Mouse (Mus musculus) midbrain, embryonic 12.5 days (tissue): ENCODE measurements around the gene Arrb2. TPM values are rescaled to one million over a fixed set of nuclear protein-coding genes. Genes with fewer than 3 reads are reported as not detected.

Experiments used
- ATAC-seq: fragments of 200-750 bp; cut with Nextera tagmentation; 2 replicates; pipeline ENCODE4 v1.8.0; 2017; ENCODE audit warnings: low read depth, moderate TSS enrichment, moderate library complexity; ENCODE audit not compliant: low FRiP score
- H3K27ac ChIP-seq: fragments of 300-500 bp; sonication (generic); replicated peaks from 2 replicates; pipeline ENCODE4 v1.5.1; 2016; ENCODE audit warnings: mild to moderate bottlenecking
- H3K27me3 ChIP-seq: fragments of 300-500 bp; sonication (generic); 2 replicates; pipeline ENCODE4 v1.6.1; 2016; ENCODE audit warnings: mild to moderate bottlenecking
- H3K36me3 ChIP-seq: fragments of 300-500 bp; sonication (generic); 2 replicates; pipeline ENCODE4 v1.6.1; 2016
- H3K4me1 ChIP-seq: fragments of 300-500 bp; sonication (generic); 2 replicates; pipeline ENCODE4 v1.6.1; 2016
- H3K4me2 ChIP-seq: fragments of 300-500 bp; sonication (generic); replicated peaks from 2 replicates; pipeline ENCODE4 v1.6.1; 2016; ENCODE audit warnings: mild to moderate bottlenecking, moderate library complexity
- H3K4me3 ChIP-seq: fragments of 300-500 bp; sonication (generic); 2 replicates; pipeline ENCODE4 v1.5.1; 2016; ENCODE audit warnings: mild to moderate bottlenecking
- H3K9ac ChIP-seq: fragments of 300-500 bp; sonication (generic); replicated peaks from 2 replicates; pipeline ENCODE4 v1.6.1; 2016; ENCODE audit warnings: mild to moderate bottlenecking, moderate library complexity
- H3K9me3 ChIP-seq: fragments of 300-500 bp; sonication (generic); 2 replicates; pipeline ENCODE4 v1.6.1; 2016; ENCODE audit warnings: mild to moderate bottlenecking
- WGBS: fragments of 180-500 bp; shearing (Covaris S2); methylation state at CpG from one replicate; pipeline ENCODE4 v1.1.7; 2016; 5-methylcytosine and 5-hydroxymethylcytosine counted together
- polyA plus RNA-seq: library from polyadenylated mRNA; unstranded; fragments of >200 nt; fragmentation: Nextera tagmentation; extraction: Ambion mirVana; gene quantifications from 2 replicates; pipeline ENCODE4 v1.2.1, GENCODE M21; 2016

The Arrb2 gene
- polyA plus RNA-seq, 1 experiment from 2014 or later, result 41.1 TPM

DNA sequence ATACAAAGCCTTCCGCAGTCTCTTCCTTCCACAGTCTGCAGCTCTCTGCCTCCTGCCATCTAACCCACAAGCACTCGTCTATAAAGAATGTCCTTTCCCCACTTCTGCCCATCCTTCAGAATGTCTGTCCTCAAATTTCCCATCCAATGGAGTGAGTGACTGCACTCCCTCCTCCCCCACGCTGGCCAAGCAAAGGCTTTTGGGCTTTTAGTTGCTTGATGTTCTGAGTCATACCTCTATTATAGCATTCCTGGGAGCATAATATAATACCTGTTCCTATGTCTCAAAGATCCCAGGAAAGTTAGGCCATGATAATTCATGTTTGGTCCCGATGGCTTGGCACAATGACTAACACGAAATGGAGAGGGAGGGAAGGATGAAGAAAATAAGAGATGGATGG, 861 bp upstream of the Arrb2 start:
- H3K27me3 ChIP-seq, result no peaks in the 10 kb centered on the region
- H3K4me1 ChIP-seq, result peaks cover 31% of the 10 kb centered on the region
- WGBS, result 30% methylated on average over 5 of the region's 5 CpGs
- H3K9ac ChIP-seq, result no peak overlapping the region; the same call in 1 of the 2 replicates
- H3K4me3 ChIP-seq, result 0 out of 2 replicates have a peak overlapping the region, but pooled peaks have one; percentile 78
- no peaks in the 10 kb centered on the region for H3K9me3 ChIP-seq
- peak overlapping the region; percentile 71 for H3K4me2 ChIP-seq
- peak overlapping the region; percentile 90 for H3K27ac ChIP-seq
- H3K36me3 ChIP-seq, result peaks cover 8% of the 10 kb centered on the region
- ATAC-seq, result no peak

DNA sequence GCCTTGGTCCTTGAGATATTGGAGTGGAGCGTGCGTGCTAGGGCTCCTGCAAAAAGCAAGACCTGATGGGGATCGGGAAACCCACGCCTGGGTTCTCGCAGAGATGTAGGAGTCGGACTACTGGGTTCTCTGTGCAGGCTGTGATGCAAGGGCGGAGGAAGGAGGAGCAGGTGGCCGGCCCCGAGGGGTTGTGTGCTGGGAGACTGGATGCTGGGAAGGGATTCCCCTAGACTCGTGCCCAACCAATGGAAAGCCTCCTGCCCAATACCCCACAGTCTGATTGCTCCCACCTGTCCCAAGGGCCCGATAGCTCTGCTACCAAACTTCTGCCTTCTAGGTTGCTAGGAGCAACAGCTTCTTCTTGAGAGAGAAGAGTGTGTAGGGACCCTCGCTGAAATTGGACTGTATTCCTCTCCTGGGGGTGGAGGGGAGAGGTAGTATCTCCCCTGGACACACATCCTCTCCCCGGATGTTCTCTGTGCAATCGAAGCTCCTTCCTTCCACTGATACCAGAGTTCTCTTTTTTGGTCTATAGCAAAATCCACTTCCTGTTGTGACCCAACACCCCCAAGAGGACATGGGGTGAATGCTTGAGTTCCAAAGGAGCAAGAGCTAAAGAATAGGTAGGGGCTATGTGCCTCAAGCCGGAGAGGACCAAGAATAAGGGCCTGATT, 597 bp downstream of the Arrb2 start:
- WGBS, result 8% methylated on average over 15 of the region's 15 CpGs
- Histone ChIP-seq H3K4me2 (peak overlapping the region; percentile 71), H3K9ac (peak overlapping the region; percentile 78), H3K27ac (peak overlapping the region; percentile 90), H3K27me3 (no peaks in the 10 kb centered on the region), H3K4me3 (peak overlapping the region; percentile 78), H3K36me3 (peaks cover 21% of the 10 kb centered on the region), H3K4me1 (peaks cover 31% of the 10 kb centered on the region), H3K9me3 (no peaks in the 10 kb centered on the region)
- ATAC-seq, result peak; percentile 44

DNA sequence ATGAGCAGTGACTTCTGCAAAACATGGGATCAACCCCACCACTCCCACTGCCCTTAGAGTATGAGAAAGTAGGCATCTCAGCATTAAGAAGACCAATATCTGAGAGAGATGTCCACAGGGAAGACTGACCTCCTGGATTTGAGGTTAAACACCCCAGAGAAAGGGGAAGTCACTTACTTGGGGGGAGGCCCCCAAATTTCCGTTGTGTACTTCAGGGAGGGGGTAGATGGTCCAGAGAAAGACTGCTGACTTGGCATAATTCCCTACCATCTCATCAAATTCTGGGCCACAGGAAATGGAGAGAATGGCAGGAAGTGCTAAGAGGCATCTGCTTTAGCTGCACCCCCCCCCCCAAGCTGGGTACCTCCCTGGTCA, 1.1 kb downstream of the Arrb2 start:
- WGBS, result 81% methylated on average over 1 of the region's 1 CpGs
- no peak for ATAC-seq
- H3K27ac ChIP-seq, result no peak overlapping the region
- peaks cover 31% of the 10 kb centered on the region for H3K4me1 ChIP-seq
- H3K4me3 ChIP-seq, result peak overlapping the region; percentile 78
- peaks cover 27% of the 10 kb centered on the region for H3K36me3 ChIP-seq
- H3K27me3 ChIP-seq, result no peaks in the 10 kb centered on the region
- peak overlapping the region; percentile 78 for H3K9ac ChIP-seq
- peak overlapping the region; percentile 71 for H3K4me2 ChIP-seq
- no peaks in the 10 kb centered on the region for H3K9me3 ChIP-seq

DNA sequence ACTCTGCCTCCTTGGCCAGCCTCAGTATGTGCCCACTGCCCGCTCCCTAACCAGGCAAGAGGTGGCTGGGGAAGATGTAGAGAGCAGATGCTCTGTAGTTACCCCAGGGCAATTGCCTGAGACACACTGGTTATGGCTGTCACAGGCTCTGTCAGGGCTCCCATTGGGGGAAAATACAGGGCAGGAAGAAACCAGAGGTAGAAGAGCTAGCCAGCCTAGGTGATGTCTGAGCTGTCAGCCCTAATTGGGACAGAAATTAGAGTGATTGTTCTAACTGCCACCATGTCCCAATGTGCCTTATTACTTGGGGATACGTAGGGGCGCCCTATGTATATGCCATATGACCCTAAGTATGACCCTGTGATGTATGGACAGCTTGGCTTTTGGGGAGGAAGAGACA, 1.5 kb downstream of the Arrb2 start:
- H3K27ac ChIP-seq, result no peak overlapping the region
- H3K4me3 ChIP-seq, result peak overlapping the region; percentile 78
- H3K9ac ChIP-seq, result peak overlapping the region; percentile 78; the same call in 1 of the 2 replicates
- no peaks in the 10 kb centered on the region for H3K9me3 ChIP-seq
- peaks cover 31% of the 10 kb centered on the region for H3K36me3 ChIP-seq
- H3K27me3 ChIP-seq, result no peaks in the 10 kb centered on the region
- WGBS, result 93% methylated on average over 3 of the region's 3 CpGs
- peaks cover 31% of the 10 kb centered on the region for H3K4me1 ChIP-seq
- ATAC-seq, result no peak
- peak overlapping the region; percentile 71 for H3K4me2 ChIP-seq

DNA sequence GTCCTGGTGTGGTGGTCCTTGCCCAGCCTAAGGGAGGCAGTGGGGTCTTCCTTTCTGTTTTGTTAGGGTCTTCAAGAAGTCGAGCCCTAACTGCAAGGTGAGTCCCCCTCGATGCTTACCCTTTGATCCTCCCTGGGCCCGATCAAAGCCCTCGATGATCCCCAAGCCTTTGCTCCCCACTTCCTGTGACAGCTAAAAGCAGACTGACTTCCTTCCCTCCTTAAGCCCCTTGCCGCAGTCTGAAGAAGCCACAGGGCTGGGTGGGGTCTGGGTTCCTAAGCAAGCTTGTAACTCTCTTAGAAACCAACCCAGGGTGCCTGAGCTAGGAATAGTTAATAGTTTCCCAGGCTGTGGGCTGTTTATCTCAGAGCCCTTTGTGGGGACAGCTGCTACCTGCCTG, 3.0 kb downstream of the Arrb2 start:
- Histone ChIP-seq H3K9me3 (no peaks in the 10 kb centered on the region), H3K4me3 (no peak overlapping the region), H3K27ac (no peak overlapping the region), H3K4me1 (peaks cover 31% of the 10 kb centered on the region), H3K4me2 (no peak overlapping the region), H3K27me3 (no peaks in the 10 kb centered on the region), H3K9ac (no peak overlapping the region), H3K36me3 (peaks cover 46% of the 10 kb centered on the region)
- 81% methylated on average over 5 of the region's 5 CpGs for WGBS
- ATAC-seq, result no peak

DNA sequence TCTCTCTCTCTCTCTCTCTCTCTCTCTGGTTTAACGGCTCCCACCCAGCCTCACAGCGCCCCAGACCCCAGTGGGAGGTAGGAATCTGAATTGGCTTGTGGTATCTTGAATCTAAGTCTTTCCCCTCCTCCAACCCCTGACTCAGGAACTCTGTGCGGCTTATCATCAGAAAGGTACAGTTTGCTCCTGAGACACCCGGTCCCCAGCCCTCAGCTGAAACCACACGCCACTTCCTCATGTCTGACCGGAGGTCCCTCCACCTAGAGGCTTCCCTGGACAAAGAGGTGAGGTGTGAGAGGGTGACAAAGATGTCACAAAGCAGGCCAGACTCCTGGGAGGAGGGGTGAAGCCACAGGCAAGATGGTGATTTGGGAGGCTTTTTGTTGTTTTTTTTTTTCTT, 5.0 kb downstream of the Arrb2 start:
- no peak overlapping the region for H3K9ac ChIP-seq
- H3K27ac ChIP-seq, result no peak overlapping the region
- H3K9me3 ChIP-seq, result no peaks in the 10 kb centered on the region
- H3K4me1 ChIP-seq, result peaks cover 23% of the 10 kb centered on the region
- ATAC-seq, result no peak
- no peak overlapping the region for H3K4me2 ChIP-seq
- no peak overlapping the region for H3K4me3 ChIP-seq
- 85% methylated on average over 6 of the region's 6 CpGs for WGBS
- no peaks in the 10 kb centered on the region for H3K27me3 ChIP-seq
- H3K36me3 ChIP-seq, result peaks cover 60% of the 10 kb centered on the region

DNA sequence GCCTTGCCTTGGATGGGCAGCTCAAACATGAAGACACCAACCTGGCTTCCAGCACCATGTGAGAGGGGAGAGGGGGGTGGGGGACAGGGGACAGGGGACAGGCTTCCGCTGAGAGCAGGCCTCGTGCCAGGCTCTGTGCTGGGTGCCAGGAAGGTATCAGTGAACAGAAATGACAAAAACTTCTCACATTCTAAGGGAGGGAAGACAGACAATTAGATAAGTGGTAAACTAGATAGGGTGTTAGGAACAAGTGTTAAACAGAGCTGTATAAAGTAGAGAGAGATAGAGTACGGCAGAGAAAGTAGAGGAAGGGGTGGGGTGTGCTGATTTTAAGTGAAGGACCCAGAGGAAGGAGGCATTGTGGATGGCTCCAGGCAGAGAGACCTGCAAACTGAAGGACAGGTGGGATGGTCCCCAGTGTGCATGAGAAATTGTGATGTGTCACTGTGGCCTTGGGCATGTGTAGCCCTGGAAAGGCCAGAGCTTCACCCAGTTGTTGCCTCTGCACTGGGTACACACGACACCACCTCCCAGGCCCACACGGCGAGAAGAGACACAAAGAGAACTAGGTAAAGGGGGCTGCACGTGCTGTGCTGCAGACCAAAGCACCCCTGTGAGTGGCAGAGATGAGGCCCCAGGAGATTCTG, 6.4 kb downstream of the Arrb2 start:
- Histone ChIP-seq H3K36me3 (peaks cover 60% of the 10 kb centered on the region), H3K27me3 (no peaks in the 10 kb centered on the region), H3K4me2 (no peak overlapping the region), H3K9ac (no peak overlapping the region), H3K4me1 (peaks cover 14% of the 10 kb centered on the region), H3K4me3 (no peak overlapping the region), H3K9me3 (no peaks in the 10 kb centered on the region), H3K27ac (no peak overlapping the region)
- no peak for ATAC-seq
- 93% methylated on average over 7 of the region's 7 CpGs for WGBS

DNA sequence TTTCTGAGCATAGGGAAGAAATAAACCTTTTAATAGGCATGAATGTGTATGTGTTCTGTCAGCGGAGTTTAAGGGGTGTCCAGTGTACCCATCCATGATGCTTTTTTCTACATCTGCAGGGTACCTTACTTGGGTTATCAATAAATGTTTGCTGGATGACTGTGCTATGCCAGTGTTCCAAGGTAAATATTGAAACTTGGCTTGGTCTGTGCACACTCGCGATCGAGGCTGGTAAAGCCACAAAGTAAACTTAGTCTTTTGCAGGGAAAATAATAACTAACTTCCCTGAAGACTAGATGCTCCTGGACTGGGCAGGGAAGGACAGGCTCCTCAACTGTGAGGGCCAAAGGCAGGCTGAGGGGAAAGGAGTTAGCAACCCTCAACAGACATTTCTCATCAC, 8.2 kb downstream of the Arrb2 start:
- Histone ChIP-seq H3K4me1 (no peaks in the 10 kb centered on the region), H3K4me3 (no peak overlapping the region), H3K27me3 (no peaks in the 10 kb centered on the region), H3K9ac (no peak overlapping the region), H3K36me3 (peaks cover 60% of the 10 kb centered on the region), H3K4me2 (no peak overlapping the region), H3K27ac (no peak overlapping the region), H3K9me3 (no peaks in the 10 kb centered on the region)
- 89% methylated on average over 4 of the region's 4 CpGs for WGBS
- no peak for ATAC-seq

DNA sequence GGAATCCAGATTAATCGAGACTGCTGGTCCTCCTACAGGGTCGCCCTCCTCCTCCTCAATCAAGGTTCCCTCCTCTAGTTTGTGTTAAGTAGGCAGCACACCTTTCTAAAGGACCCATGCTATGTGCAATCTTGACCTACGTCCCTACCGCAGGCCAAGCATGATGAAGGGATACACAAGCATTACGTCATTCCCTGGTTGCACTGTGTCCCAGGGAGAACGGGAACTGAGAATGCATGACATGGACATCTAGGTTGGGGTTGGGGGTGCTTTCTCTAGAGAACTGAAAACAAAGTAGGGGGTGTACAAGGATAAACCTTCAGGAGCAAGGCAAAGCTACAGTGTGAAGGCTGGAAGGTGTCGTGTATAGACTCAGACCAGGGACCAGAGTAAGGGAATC, 9.4 kb downstream of the Arrb2 start:
- H3K4me3 ChIP-seq, result no peak overlapping the region
- H3K4me2 ChIP-seq, result no peak overlapping the region
- H3K9ac ChIP-seq, result no peak overlapping the region
- peaks cover 48% of the 10 kb centered on the region for H3K36me3 ChIP-seq
- H3K27me3 ChIP-seq, result no peaks in the 10 kb centered on the region
- ATAC-seq, result no peak
- H3K4me1 ChIP-seq, result no peaks in the 10 kb centered on the region
- no peak overlapping the region for H3K27ac ChIP-seq
- H3K9me3 ChIP-seq, result no peaks in the 10 kb centered on the region
- WGBS, result 92% methylated on average over 7 of the region's 7 CpGs

DNA sequence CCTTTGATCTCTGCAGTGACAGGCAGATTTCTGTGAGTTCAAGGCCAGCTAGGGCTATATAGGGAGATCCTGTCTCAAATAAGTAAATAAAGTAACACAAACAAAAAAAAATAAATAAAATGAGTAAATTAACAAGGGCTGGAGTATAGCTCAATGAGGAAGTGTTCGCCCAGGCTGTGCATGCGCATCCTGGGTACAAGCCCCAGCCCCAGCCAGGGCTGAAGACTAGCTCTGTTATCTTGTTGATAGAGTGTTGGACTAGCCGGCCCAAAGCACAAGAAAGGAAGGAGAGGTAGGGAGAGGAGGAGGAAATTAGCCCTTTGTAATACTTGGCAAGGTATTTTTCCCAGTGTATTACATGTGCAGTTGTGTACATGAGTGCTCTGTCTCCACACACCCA, 11.5 kb downstream of the Arrb2 start:
- Histone ChIP-seq H3K36me3 (peaks cover 29% of the 10 kb centered on the region), H3K4me1 (no peaks in the 10 kb centered on the region), H3K9me3 (no peaks in the 10 kb centered on the region), H3K4me3 (no peak overlapping the region), H3K27ac (no peak overlapping the region), H3K4me2 (no peak overlapping the region), H3K27me3 (no peaks in the 10 kb centered on the region), H3K9ac (no peak overlapping the region)
- 92% methylated on average over 3 of the region's 3 CpGs for WGBS
- no peak for ATAC-seq

DNA sequence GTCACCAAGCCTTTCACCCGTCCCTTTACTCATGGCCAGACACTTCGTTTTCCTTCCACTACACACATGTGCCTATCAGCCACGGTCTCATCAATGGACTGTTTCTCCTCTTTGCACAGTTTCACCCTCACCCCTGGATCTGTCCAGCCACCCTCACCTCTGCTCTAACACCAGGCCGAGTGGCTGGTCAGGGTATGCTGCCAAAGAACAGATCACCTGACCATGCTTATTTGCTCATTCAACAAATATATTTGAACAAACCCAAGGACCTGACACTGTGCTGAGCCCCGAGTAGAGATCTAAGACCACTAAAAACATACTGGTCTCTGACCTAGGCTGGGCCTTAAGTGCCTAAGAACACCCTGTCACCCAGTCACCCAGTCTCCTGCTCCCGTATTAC, 12.2 kb downstream of the Arrb2 start:
- Histone ChIP-seq H3K4me2 (no peak overlapping the region), H3K36me3 (peaks cover 22% of the 10 kb centered on the region), H3K4me1 (no peaks in the 10 kb centered on the region), H3K4me3 (no peak overlapping the region), H3K9ac (no peak overlapping the region), H3K27ac (no peak overlapping the region), H3K9me3 (no peaks in the 10 kb centered on the region), H3K27me3 (no peaks in the 10 kb centered on the region)
- 80% methylated on average over 6 of the region's 6 CpGs for WGBS
- ATAC-seq, result no peak

DNA sequence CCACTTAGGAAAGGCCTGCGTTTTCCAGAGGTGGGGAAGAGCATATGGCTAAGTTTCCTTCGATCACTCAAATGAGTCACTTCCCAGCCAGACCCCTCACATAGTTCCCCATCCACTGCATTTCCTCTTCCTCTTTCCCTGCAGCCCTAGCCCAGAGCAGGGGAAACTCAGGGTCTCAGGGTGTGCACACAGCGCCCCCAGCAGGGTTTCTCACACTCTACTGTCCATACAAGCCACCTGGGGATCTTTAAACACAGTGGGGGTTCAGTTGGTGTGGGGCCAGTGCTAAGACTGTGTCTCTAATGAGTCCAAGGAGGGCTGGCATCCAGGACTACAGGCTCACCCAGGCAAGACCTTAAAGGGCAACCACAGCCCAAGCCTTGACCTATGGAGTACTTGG, 14.3 kb downstream of the Arrb2 start:
- Histone ChIP-seq H3K27ac (no peak overlapping the region), H3K4me2 (no peak overlapping the region), H3K9me3 (no peaks in the 10 kb centered on the region), H3K9ac (no peak overlapping the region), H3K36me3 (peaks cover 5% of the 10 kb centered on the region; the same call in 1 of the 2 replicates), H3K27me3 (no peaks in the 10 kb centered on the region), H3K4me3 (no peak overlapping the region), H3K4me1 (no peaks in the 10 kb centered on the region)
- 37% methylated on average over 3 of the region's 3 CpGs for WGBS
- no peak for ATAC-seq
